Mouse (Mus musculus): ENCODE results near the gene Elp6. TPM values are rescaled to one million over a fixed set of nuclear protein-coding genes. Genes with fewer than 3 reads are reported as not detected.

Gene Elp6
- polyA plus RNA-seq (2014; fragmentation: Nextera tagmentation; extraction: Ambion mirVana) = 41.0 and 41.6 TPM in 2 replicates

- under 1% methylated on average over 46 of the region's 46 CpGs for WGBS
- ATAC-seq (ENCODE audit: low read depth) = peak; percentile 99
These were observed at the start of gene Elp6 for GRCm38 (mm10) chr9:110304969-110305651. Gene Elp6 (plus strand): TSS chr9:110305173.

GRCm38 (mm10) chr9:110255407-110256019 lies 49.5 kb upstream of the Elp6 start:
- ATAC-seq (ENCODE audit: low read depth) = peak; percentile 81
- no peaks in the 10 kb centered on the region for H3K27me3 ChIP-seq (ENCODE audit: control insufficient read depth, insufficient read depth, low read length)
- peak overlapping the region; percentile 61 for H3K27ac ChIP-seq (ENCODE audit: low read depth, low read length)
- H3K4me2 ChIP-seq (ENCODE audit: low read depth, low read length) = no peak overlapping the region
- H3K9me3 ChIP-seq (ENCODE audit: control insufficient read depth, low read length) = no peaks in the 10 kb centered on the region
- H3K4me3 ChIP-seq (ENCODE audit: low read depth, low read length) = no peak overlapping the region
- H3K9ac ChIP-seq (replicated peaks; ENCODE audit: low read depth, low read length) = no peak overlapping the region
- peaks cover 20% of the 10 kb centered on the region for H3K4me1 ChIP-seq (ENCODE audit: control insufficient read depth, insufficient read depth, low read length)
- WGBS = 14% methylated on average over 15 of the region's 15 CpGs
- H3K36me3 ChIP-seq (ENCODE audit: control insufficient read depth, insufficient read depth, low read length) = 0 out of 2 replicates have a peak, but pooled peaks cover 5% of the 10 kb centered on the region

More at GRCm38 (mm10) chr9:110304969-110305651, at the start of gene Elp6:
- Histone ChIP-seq H3K9ac (replicated peaks; ENCODE audit: low read depth, low read length) (peak within 1 kb of the TSS; percentile 80), H3K27ac (ENCODE audit: low read depth, low read length) (peak within 1 kb of the TSS; percentile 94), H3K9me3 (ENCODE audit: control insufficient read depth, low read length) (no peaks in the 10 kb centered on the region), H3K4me3 (ENCODE audit: low read depth, low read length) (peak within 1 kb of the TSS; percentile 55), H3K4me1 (ENCODE audit: control insufficient read depth, insufficient read depth, low read length) (peaks cover 6% of the 10 kb centered on the region; the same call in 1 of the 2 replicates), H3K4me2 (ENCODE audit: low read depth, low read length) (peak within 1 kb of the TSS; percentile 73), H3K27me3 (ENCODE audit: control insufficient read depth, insufficient read depth, low read length) (no peaks in the 10 kb centered on the region), H3K36me3 (ENCODE audit: control insufficient read depth, insufficient read depth, low read length) (no peaks in the 10 kb centered on the region)

- no peak for ATAC-seq (ENCODE audit: low read depth)
- 0 out of 2 replicates have a peak, but pooled peaks cover 9% of the 10 kb centered on the region for H3K36me3 ChIP-seq (ENCODE audit: control insufficient read depth, insufficient read depth, low read length)
- H3K9ac ChIP-seq (replicated peaks; ENCODE audit: low read depth, low read length) = no peak overlapping the region
- no peak overlapping the region for H3K27ac ChIP-seq (ENCODE audit: low read depth, low read length)
- WGBS = 64% methylated on average over 6 of the region's 6 CpGs
- H3K9me3 ChIP-seq (ENCODE audit: control insufficient read depth, low read length) = no peaks in the 10 kb centered on the region
- no peak overlapping the region for H3K4me2 ChIP-seq (ENCODE audit: low read depth, low read length)
- peaks cover 14% of the 10 kb centered on the region for H3K4me1 ChIP-seq (ENCODE audit: control insufficient read depth, insufficient read depth, low read length)
- no peaks in the 10 kb centered on the region for H3K27me3 ChIP-seq (ENCODE audit: control insufficient read depth, insufficient read depth, low read length)
- H3K4me3 ChIP-seq (ENCODE audit: low read depth, low read length) = no peak overlapping the region
These were observed 46.3 kb upstream of the Elp6 start for GRCm38 (mm10) chr9:110258646-110259045.

GRCm38 (mm10) chr9:110259118-110259517 lies 45.9 kb upstream of the Elp6 start:
- Histone ChIP-seq H3K4me2 (ENCODE audit: low read depth, low read length) (no peak overlapping the region), H3K9me3 (ENCODE audit: control insufficient read depth, low read length) (no peaks in the 10 kb centered on the region), H3K27me3 (ENCODE audit: control insufficient read depth, insufficient read depth, low read length) (no peaks in the 10 kb centered on the region), H3K36me3 (ENCODE audit: control insufficient read depth, insufficient read depth, low read length) (0 out of 2 replicates have a peak, but pooled peaks cover 9% of the 10 kb centered on the region), H3K4me3 (ENCODE audit: low read depth, low read length) (no peak overlapping the region), H3K9ac (replicated peaks; ENCODE audit: low read depth, low read length) (no peak overlapping the region), H3K27ac (ENCODE audit: low read depth, low read length) (no peak overlapping the region), H3K4me1 (ENCODE audit: control insufficient read depth, insufficient read depth, low read length) (peaks cover 14% of the 10 kb centered on the region)
- 94% methylated on average over 3 of the region's 3 CpGs for WGBS
- ATAC-seq (ENCODE audit: low read depth) = no peak

GRCm38 (mm10) chr9:110263181-110263580 lies 41.8 kb upstream of the Elp6 start:
- 0 out of 2 replicates have a peak, but pooled peaks cover 9% of the 10 kb centered on the region for H3K36me3 ChIP-seq (ENCODE audit: control insufficient read depth, insufficient read depth, low read length)
- H3K4me3 ChIP-seq (ENCODE audit: low read depth, low read length) = no peak overlapping the region
- H3K4me2 ChIP-seq (ENCODE audit: low read depth, low read length) = no peak overlapping the region
- no peak overlapping the region for H3K27ac ChIP-seq (ENCODE audit: low read depth, low read length)
- ATAC-seq (ENCODE audit: low read depth) = no peak
- H3K27me3 ChIP-seq (ENCODE audit: control insufficient read depth, insufficient read depth, low read length) = no peaks in the 10 kb centered on the region
- no peaks in the 10 kb centered on the region for H3K9me3 ChIP-seq (ENCODE audit: control insufficient read depth, low read length)
- no peak overlapping the region for H3K9ac ChIP-seq (replicated peaks; ENCODE audit: low read depth, low read length)
- H3K4me1 ChIP-seq (ENCODE audit: control insufficient read depth, insufficient read depth, low read length) = no peaks in the 10 kb centered on the region
- WGBS = 49% methylated on average over 8 of the region's 8 CpGs

- H3K27ac ChIP-seq (ENCODE audit: low read depth, low read length) = no peak overlapping the region
- no peak overlapping the region for H3K9ac ChIP-seq (replicated peaks; ENCODE audit: low read depth, low read length)
- H3K36me3 ChIP-seq (ENCODE audit: control insufficient read depth, insufficient read depth, low read length) = 0 out of 2 replicates have a peak, but pooled peaks cover 5% of the 10 kb centered on the region
- H3K4me2 ChIP-seq (ENCODE audit: low read depth, low read length) = no peak overlapping the region
- no peak for ATAC-seq (ENCODE audit: low read depth)
- H3K4me1 ChIP-seq (ENCODE audit: control insufficient read depth, insufficient read depth, low read length) = no peaks in the 10 kb centered on the region
- no peaks in the 10 kb centered on the region for H3K27me3 ChIP-seq (ENCODE audit: control insufficient read depth, insufficient read depth, low read length)
- no peaks in the 10 kb centered on the region for H3K9me3 ChIP-seq (ENCODE audit: control insufficient read depth, low read length)
- H3K4me3 ChIP-seq (ENCODE audit: low read depth, low read length) = no peak overlapping the region
- 84% methylated on average over 9 of the region's 9 CpGs for WGBS
These were observed 40.0 kb upstream of the Elp6 start for GRCm38 (mm10) chr9:110264991-110265390.

- Histone ChIP-seq H3K9me3 (ENCODE audit: control insufficient read depth, low read length) (no peaks in the 10 kb centered on the region), H3K27ac (ENCODE audit: low read depth, low read length) (no peak overlapping the region), H3K4me1 (ENCODE audit: control insufficient read depth, insufficient read depth, low read length) (no peaks in the 10 kb centered on the region), H3K4me2 (ENCODE audit: low read depth, low read length) (no peak overlapping the region), H3K9ac (replicated peaks; ENCODE audit: low read depth, low read length) (no peak overlapping the region), H3K4me3 (ENCODE audit: low read depth, low read length) (no peak overlapping the region), H3K27me3 (ENCODE audit: control insufficient read depth, insufficient read depth, low read length) (no peaks in the 10 kb centered on the region), H3K36me3 (ENCODE audit: control insufficient read depth, insufficient read depth, low read length) (no peaks in the 10 kb centered on the region)
- no peak for ATAC-seq (ENCODE audit: low read depth)
- 94% methylated on average over 10 of the region's 10 CpGs for WGBS
These were observed 36.6 kb upstream of the Elp6 start for GRCm38 (mm10) chr9:110268416-110268815.

- ATAC-seq (ENCODE audit: low read depth) = no peak
- no peak overlapping the region for H3K27ac ChIP-seq (ENCODE audit: low read depth, low read length)
These were observed 32.6 kb upstream of the Elp6 start for GRCm38 (mm10) chr9:110272330-110272729.

GRCm38 (mm10) chr9:110273507-110273906 lies 31.5 kb upstream of the Elp6 start:
- no peaks in the 10 kb centered on the region for H3K36me3 ChIP-seq (ENCODE audit: control insufficient read depth, insufficient read depth, low read length)
- H3K9me3 ChIP-seq (ENCODE audit: control insufficient read depth, low read length) = no peaks in the 10 kb centered on the region
- H3K4me1 ChIP-seq (ENCODE audit: control insufficient read depth, insufficient read depth, low read length) = no peaks in the 10 kb centered on the region
- no peak overlapping the region for H3K27ac ChIP-seq (ENCODE audit: low read depth, low read length)
- H3K27me3 ChIP-seq (ENCODE audit: control insufficient read depth, insufficient read depth, low read length) = no peaks in the 10 kb centered on the region
- no peak overlapping the region for H3K9ac ChIP-seq (replicated peaks; ENCODE audit: low read depth, low read length)
- no peak for ATAC-seq (ENCODE audit: low read depth)
- H3K4me3 ChIP-seq (ENCODE audit: low read depth, low read length) = no peak overlapping the region
- 80% methylated on average over 4 of the region's 4 CpGs for WGBS
- H3K4me2 ChIP-seq (ENCODE audit: low read depth, low read length) = no peak overlapping the region

More at GRCm38 (mm10) chr9:110272330-110272729, 32.6 kb upstream of the Elp6 start:
- H3K4me3 ChIP-seq (ENCODE audit: low read depth, low read length) = no peak overlapping the region
- 93% methylated on average over 3 of the region's 3 CpGs for WGBS
- no peak overlapping the region for H3K4me2 ChIP-seq (ENCODE audit: low read depth, low read length)
- H3K9me3 ChIP-seq (ENCODE audit: control insufficient read depth, low read length) = no peaks in the 10 kb centered on the region
- no peaks in the 10 kb centered on the region for H3K4me1 ChIP-seq (ENCODE audit: control insufficient read depth, insufficient read depth, low read length)
- no peaks in the 10 kb centered on the region for H3K36me3 ChIP-seq (ENCODE audit: control insufficient read depth, insufficient read depth, low read length)
- H3K27me3 ChIP-seq (ENCODE audit: control insufficient read depth, insufficient read depth, low read length) = no peaks in the 10 kb centered on the region
- no peak overlapping the region for H3K9ac ChIP-seq (replicated peaks; ENCODE audit: low read depth, low read length)
